Mouse (Mus musculus): ENCODE results near the gene Fhod1.
A peak's percentile ranks its signal among the peaks of the same experiment; 100 is the strongest.

Gene Fhod1

DNA sequence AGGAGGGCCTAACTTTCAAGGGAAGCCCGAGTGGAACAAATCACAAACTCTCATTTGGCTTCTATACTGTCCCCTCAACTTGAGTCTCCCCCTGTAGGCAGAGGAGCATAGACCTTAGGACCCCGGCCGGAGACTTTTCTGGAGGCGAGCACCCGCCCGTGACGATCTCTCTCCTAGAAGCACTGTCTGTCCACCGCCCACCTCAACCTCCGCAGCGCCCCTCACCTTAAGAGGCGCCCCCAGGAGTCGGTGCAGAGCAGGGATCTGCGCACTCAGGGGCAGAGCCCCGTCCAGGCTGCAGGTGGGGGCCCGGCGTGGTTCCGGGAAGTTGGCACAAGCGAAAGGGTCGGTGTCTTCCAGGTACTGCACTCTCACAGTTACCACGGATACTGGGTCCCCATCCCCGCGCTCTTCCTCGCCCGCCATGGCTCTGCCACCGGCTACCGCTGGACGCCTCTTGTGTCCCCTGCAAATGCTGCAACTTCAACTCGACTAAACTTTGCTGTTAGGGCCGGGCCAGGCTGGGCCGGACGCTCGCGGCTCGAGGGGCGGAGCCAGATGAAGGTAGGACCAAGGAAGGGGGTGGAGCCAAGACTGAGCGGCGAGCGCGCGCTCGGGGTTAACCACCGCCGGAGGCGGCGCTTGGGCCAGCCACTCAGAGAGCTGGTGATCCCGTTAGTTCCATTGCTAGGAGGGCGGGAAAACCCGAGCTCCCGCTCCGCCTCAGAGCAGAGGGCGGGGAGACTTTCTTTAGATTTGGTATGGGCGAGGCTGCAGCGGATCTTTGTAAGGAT, at the start of gene Fhod1:
Gene Fhod1, minus strand, starts transcription at position 526 of the 794 bp plus-strand sequence.
- DNase-seq (ENCODE audit: low read depth), result peak; percentile 89

DNA sequence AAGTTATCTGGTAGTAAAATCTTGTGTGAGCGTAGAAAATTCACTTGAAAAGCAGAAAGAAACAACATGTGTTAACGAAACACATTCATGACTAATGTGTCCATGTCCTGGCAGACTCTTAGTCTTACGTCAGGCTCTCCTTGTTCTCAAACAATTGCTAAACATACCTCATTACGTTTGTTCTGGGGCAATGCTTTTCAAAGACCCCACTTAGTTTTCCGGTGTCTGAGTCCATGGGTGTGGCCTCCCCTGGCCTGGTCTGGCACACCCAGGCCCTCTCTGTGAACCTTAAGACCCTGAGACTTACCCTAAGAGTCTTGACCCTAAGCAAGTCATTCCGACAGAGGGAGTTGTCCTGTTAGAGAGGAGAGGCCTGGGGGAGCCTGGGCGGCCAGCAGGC, 46.2 kb upstream of the Fhod1 start:
- no peak for DNase-seq (ENCODE audit: low read depth)

DNA sequence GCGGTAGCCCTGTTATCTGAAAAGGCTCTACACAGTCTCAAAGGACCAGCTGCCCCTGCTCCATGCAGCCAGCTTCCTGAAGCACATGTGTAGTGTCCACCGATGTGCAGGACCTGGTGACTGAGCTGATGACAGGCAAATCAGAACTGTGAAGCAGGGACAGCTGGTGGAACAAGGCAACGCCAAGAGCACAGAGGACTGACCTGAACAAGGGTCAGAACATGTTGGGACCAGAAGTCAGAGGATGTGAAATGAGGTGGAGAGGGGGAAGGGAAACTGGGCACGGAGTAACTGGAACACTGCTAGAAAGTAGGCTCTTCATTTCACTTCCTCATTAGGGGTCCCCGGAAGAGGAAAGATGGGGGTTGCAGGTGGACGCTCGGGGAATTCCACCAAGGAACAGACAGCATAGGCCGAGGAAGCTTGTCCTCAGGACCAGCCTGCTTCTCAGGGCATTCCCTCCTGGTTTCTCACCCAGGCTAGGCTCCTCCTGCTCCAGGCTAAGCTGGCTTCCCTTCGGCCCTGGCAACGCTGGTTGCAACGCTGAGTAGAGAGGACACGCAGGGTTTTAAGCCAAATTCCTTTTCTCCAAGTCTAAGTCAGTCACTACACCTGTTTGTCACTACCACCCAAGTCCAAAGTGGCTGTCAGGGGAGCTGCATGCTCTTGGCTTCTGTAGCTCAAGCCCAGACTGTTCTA, 45.5 kb upstream of the Fhod1 start:
- no peak for DNase-seq (ENCODE audit: low read depth)

DNA sequence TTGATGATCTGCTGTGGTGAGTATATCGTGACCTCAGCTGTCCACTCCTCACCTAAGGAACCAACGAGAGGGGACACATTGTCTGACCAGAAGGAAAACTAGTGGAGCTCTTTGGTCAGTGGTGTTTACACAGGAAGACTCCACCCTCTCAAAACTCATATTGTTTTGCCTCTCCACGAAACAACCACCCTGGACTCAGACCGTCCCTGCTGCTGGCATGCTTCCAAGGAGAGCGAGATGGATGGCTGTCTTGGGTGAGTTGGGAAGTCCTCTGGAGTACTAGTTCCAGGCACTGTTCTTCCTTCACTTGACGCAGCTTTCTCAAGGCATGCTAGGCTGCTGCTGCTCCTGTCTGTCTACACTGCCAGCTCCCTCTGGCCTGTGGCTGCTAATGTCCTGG, 41.3 kb upstream of the Fhod1 start:
- no peak for DNase-seq (ENCODE audit: low read depth)

DNA sequence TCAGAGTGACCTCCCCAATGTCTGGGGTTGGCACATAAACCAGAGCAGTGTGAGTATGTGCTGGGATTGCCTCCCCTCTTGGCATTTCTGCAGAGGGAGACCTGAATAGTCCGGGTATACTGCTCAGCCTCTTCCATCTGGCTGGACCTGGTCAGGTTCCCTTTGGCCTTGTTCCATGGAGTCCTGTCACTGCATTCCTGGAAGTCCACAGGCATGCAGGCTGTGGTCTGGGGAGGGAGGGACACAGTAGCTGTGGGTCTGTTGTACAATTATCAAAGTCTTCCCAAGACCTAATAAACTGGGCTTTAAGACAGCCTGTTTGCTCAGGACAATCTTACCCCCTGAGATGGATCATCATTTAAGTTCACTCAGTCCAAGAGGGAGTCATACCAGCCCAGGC, 39.4 kb upstream of the Fhod1 start:
- DNase-seq (ENCODE audit: low read depth), result no peak

DNA sequence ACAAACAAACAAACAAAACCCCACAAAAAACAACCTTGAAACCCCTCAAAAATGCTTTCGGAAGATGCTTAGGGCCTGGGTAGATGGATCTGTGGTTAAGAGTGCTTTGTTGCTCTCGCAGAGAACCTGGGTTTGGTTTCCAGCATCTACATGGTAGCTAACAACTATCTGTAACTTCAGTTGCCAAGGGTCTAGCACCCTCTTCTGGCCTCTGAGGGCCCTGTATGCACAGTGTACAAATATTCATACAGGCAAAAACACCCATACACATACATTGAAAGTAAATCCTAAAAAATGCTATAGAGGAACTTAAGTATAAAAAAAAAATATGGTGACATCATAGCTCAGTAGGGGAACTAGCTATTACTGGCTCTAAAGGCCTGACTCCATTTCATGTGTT, 36.3 kb upstream of the Fhod1 start:
- DNase-seq (ENCODE audit: low read depth), result no peak

DNA sequence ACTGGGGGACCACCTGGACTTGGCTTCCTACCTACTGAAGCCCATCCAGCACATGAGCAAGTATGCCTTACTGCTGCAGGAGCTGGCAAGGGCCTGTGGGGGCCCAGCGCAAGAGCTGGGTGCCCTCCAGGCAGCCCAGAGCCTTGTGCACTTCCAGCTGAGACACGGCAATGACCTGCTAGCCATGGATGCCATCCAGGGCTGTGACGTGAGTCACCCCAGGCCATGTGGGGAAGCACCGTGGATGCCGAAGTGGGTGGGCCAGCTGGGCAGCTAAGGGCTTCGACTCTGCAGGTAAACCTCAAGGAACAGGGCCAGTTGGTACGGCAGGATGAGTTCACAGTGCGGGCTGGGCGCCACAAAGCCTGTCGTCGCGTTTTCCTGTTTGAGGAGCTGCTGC, 32.6 kb upstream of the Fhod1 start:
- no peak for DNase-seq (ENCODE audit: low read depth)

DNA sequence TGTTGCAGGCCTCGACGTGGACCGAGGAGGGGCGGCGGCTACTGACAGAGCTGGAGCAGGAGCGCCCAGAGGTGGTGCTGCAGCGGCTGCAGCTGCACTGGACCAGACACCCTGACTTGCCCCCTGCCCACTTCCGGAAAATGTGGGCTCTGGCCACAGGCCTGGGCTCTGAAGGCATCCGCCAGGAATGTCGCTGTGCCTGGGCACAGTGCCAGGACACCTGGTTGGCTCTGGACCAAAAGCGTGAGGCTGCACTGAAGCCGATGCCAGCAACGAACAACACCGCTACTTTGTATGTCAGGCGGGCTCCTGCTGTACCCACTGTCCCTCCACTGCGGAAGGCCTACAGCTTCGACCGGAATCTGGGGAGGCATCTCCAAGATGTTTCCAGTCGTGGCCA, 30.9 kb upstream of the Fhod1 start:
- no peak for DNase-seq (ENCODE audit: low read depth)

DNA sequence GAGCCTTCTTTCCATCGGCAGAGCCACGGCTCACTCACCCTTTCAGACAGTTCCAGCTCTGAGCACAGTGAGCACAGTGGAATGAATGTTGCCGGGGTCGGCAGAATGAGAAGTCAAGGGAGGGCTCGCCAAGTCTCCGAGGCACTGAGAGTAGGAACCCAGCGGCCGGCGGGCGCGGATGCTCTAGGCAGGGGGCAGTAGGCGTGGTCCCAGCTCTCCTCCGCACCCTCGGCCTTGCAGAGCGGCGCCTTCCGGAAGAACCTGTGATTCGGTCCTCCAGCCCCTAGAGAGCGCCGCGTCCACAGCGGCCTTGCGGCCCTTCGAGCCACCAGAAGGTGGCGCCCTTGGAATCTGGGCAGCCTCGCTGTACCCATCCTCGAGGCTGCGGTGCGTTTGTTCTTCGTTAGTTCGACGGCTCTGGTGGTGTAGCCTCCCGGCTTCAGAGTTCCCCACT, 26.8 kb upstream of the Fhod1 start:
- DNase-seq (ENCODE audit: low read depth), result peak; percentile 18

DNA sequence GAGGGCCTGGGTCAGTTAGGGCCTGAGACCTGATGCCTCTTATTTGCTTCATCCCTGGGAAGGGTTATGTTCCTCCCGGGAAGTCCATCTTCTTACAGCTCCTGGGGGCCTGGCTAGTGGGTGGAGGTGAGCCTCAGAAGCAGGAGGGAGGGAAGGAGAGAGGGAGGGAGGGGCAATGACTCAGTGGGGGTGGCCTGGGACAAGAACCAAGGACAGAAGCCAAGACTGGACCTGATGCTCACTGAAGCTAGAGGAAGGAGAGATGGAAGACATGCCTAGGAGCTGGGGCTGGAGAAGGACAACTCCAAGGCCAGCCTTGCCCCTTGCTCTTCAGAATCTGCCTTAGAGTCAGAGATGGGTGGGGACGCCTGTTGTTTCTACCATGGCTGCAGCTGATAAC, 25.3 kb upstream of the Fhod1 start, which contains the start of gene Plekhg4:
Gene Plekhg4, plus strand, starts transcription at position 243 of the 400 bp plus-strand sequence.
- DNase-seq (ENCODE audit: low read depth), result no peak

DNA sequence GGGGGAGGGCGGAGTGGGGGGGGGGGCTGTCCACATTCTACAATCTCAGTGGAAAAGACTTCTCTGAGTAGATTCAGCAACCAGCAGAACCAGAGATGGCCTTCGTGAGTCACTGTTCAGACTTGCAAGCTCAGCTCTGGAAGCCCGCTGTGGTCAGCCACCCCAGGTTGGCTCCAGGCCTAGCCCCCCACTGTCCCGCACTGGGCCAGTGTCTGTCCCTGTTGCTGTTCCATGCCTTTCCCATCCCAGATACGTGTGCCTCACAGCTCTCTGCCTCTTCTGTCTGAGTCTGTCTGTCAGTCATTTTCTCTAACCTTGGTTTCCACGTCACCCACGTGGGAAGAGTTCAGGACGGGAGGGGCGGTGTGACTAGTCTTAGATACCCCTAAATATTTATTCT, 24.7 kb upstream of the Fhod1 start:
- DNase-seq (ENCODE audit: low read depth), result no peak

DNA sequence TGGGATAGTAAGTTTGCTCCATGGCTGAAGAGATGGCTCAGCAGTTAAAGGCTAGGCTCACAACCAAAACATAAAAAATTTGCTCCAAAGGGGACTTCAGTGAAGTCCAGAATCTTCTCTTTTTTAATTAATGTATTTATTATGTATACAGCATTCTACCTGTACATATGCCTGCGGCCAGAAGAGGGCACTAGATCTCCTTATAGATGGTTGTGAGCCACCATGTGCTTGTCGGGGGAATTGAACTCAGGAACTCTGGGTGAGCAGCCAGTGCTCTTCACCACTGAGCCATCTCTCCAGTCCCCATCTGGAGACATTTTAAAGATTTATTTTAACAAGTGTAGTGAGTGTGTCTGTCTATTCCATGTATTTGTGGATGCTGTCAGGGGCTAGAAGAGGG, 19.4 kb upstream of the Fhod1 start:
- DNase-seq (ENCODE audit: low read depth), result peak; percentile 23

DNA sequence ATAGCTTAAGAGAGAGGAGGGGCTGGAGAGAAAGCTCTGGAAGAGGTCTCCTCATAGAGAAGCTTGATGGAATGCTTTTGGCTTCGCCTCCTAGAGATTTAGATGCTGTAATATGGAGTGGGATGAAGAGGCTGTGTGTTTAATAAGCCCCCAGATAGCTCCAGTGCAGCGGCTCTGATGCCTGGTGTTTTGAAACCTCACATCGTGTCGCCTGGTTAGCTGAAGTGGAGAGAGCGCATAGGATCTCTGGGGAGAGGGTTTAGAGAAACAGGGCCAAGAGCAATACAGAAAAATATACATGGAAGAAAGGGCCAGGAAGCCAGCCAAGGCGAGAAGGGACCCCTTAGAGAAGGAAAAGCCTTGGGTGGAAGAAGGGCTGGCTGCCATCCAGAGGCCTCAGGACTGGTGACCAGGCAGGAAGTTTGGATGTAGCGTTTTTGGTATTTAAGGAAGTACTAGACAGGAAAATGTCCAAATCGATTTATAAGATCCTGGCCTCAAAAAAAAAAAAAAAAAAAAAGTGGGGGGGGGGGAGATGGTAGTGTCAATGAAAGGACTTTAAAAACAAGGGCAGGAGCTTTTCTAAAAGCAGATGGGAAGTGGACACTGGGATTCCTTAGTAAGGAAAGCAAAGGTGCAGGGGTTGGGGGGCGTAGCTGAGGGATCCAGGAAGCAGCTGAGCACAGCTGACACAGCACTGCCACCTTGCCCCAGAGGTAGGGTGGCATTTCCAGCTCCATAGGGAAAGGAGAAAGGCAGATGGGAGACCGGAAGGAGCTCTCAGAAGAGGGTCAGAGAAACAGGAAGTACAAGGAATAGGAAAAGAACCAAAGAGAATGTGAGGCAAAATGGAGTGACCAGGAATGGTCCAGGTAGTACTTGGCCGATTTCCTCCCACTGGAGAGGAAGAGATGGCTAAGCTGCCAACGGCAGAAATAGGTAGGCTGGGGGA, 14.3 kb upstream of the Fhod1 start:
- no peak for DNase-seq (ENCODE audit: low read depth)

DNA sequence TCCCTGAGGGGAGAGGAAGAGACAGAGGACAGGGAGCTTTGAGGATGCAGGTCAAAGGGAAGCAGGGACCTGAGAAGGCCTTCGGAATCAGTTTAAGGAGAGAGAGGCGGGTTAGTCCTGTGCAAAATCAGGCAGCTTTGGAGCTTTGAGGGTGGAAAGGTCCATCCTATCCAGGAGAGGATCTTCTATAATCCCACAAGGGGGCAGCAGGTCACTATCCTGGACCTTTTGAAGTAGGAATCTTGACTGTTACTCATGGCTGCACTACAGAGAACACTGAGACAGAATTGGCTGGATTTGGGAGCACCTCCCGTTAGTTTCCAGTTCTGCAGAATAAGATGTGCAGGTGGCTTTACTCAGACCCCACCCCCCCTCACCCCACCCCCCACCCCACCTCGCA, 11.9 kb upstream of the Fhod1 start:
- no peak for DNase-seq (ENCODE audit: low read depth)

DNA sequence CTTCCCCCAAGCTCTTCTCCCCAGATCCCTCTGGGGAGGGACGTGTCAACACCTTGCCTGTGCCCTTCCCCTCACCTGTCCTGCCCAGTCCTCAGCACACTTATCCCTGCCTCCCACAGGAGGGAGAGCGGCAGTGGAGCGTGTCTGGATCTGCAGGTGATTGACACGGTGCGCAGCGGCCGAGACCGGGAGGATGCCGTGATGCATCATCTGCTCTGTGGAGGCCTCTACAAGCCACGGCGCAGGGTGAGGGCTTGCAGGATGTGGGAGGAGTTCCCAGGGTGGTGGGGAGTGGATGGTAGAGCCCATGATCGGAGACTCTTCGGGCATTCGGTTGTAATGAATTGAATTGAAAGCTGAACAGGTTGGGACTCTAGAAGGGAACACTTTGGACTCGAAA, 11.5 kb upstream of the Fhod1 start:
- no peak for DNase-seq (ENCODE audit: low read depth)

DNA sequence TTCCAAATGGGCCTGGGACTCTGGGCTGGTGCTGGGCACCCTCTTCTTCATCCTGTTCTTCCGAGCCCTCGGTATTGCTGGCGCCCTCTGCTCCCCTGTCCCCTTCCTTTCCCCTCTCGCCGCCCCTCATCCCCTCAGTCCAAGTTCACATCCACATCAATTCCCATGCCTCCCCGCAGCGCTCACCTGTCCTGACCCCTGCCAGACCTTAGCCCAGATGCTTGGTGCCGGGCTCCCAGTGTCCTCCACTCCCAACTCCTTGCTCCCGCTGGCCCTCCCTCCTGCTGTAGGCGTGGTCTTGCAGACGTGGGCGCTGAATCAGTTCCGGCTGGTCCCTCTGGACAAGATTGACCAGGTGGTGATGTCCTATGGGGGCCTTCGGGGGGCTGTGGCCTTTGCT, 8.9 kb upstream of the Fhod1 start:
- no peak for DNase-seq (ENCODE audit: low read depth)

DNA sequence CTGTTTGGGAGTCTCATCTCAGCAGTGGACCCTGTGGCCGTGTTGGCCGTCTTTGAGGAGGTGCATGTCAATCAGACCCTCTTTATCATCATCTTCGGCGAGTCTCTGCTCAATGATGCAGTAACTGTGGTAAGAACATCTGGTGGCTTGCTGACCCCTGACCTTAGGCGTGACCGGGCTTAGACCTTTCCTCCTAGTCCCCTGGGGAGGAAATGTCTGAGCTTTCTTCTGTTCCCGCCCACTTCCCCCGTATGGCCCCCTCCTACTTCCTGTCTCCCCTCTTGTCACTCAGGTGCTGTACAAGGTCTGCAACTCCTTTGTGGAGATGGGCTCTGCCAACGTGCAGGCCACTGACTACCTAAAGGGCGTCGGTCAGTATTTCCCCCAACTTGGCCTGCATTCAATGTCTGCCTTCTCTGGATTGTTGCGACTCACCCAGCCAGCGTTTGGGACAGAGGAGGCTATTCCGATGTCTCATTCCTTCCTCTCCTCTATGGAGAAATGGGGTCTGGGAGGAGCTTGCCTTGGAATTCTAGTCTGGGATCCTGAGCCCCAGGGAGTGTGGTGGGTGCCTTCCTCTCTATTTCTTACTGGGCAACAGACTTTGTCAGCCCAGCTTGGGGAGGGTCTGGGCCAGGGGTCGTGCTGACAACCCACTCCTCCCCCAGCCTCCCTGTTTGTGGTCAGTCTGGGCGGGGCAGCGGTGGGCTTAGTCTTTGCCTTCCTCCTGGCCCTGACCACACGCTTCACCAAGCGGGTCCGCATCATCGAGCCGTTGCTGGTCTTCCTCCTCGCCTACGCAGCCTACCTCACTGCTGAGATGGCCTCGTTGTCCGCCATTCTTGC, 7.6 kb upstream of the Fhod1 start:
- no peak for DNase-seq (ENCODE audit: low read depth)

DNA sequence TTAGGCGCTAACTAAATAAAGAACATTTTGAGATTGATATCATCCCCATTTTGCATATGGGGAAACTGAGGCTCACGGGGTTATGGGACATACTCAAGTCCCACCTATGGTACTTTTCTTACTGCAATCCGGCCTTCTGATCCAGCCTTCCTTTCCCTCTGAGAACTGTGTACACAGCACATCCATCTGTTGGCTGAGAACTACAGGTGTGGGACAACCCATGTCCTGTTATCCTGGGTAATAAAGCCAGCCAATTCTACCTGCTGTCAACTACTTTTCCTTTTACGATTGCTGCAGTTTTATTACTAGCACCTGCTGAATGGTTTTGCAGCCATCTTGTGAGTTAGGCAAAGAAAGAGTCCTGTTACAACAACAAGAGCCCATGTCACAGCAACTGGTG, 6.8 kb upstream of the Fhod1 start:
- no peak for DNase-seq (ENCODE audit: low read depth)

DNA sequence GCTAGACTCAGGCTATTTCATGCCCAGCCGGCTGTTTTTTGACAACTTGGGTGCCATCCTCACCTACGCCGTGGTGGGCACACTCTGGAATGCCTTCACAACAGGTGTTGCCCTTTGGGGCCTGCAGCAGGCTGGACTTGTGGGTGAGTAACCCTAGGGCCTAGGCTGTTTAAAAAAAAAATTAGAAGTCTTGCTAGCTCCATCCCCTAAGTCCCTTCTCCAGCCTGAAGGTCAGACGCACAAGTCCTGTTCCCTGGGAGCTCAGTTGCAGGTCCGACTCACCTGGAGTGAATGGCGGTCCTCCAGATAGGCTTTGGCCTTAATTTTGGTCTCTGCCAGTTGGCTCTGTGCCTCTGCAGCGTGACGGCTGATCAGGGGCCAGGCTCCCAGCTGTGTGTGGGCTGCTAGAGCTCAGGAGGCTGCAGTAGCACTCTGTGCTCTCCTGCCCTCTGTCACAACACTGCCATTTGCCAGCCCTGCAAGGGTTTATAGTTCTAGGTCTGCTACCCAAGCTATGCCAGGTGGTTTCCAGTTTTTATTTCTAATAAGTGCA, 5.9 kb upstream of the Fhod1 start:
- DNase-seq (ENCODE audit: low read depth), result no peak

DNA sequence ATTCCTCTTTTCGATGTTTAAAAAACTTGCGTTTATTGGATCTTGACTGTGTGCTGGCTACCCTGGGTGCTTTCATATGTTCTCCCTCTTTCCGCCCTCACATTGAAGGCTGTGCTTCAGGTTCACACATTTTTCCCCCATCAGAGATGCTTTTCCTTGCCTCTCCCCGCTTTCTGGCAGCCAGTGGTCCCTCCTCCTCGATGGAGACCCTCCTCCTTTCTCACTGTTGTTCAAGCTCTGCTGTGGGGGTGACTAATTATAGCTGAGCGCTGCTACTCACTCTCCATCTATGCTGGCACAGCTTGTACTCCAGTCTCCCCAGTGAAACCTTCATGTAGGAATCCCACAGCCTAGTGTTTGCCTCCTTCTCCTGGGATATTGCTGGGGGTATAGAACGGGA, 2.4 kb upstream of the Fhod1 start:
- no peak for DNase-seq (ENCODE audit: low read depth)

DNA sequence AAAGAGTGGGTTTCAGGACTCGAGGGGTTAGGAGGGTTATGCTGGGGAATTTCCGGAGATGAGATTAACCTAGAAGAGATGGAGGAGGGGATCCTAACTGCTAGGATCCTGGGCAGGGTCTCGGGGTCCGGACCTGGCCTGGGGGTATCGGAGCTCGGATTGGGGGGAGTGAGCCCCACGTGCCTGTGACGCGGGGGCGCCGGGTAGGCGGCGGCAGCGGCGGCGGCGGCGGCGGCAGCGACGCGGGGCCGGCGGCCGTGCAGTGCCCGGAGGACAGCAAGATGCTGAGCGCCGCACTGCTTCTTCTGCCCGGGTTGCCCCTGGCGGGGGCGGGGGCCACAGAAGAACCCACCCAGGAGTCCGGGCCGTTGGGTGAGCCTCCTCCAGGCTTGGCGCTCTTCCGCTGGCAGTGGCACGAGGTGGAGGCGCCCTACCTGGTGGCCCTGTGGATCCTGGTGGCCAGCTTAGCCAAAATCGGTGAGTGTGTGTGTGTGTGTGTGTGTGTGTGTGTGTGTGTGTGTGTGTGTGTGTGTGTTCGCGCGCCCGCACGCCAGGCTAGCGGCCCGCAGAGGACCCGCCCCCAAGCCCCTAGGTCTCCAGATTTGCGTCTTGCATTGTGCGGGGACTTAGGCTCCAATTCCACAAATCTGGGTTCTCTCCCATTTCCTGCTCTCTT, 1.5 kb upstream of the Fhod1 start:
- peak; percentile 41 for DNase-seq (ENCODE audit: low read depth)
